Mouse (Mus musculus): ENCODE data around the gene Lrfn2.

The Lrfn2 gene

DNA sequence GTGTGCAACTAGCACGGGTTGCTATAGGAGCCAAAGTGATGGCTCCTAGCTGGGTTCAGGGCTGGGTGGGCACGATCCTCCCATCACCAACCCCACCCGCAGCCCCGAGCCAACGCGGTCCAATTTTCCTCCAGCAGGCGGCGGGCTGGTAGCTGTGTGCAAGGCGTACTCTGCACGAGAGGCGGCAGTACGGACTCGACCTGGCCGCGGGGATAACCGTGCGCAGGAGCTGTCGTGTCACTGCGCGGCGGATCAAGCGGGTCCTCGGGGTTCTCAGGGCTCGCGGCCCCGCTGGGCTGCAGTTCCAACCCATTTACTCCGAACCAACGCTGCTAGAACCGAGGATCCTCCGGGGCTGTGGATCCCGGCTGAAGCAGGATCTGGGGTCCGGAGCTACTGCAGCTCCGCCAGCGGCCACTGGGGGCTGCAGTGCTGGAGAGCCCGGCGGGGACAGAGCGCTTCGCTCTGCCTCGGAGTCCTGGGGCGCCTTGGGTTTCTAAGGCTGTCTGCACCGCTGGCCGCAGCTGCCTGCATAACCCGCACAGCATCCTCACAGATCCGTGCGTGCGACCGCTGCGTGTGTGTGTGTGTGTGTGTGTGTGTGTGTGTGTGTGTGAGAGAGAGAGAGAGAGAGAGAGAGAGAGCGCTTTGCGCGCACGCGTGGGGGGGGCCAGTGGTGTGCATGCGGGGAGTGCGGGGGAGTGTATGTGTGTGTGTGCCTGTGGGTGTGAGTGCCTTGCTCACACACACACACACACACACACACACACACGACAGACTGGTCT is at the start of gene Lrfn2:
TSS of gene Lrfn2 (plus strand) at position 759 of the 785 bp plus-strand sequence.
- DNase-seq (ENCODE audit: low read depth, low spot score), result no peak

DNA sequence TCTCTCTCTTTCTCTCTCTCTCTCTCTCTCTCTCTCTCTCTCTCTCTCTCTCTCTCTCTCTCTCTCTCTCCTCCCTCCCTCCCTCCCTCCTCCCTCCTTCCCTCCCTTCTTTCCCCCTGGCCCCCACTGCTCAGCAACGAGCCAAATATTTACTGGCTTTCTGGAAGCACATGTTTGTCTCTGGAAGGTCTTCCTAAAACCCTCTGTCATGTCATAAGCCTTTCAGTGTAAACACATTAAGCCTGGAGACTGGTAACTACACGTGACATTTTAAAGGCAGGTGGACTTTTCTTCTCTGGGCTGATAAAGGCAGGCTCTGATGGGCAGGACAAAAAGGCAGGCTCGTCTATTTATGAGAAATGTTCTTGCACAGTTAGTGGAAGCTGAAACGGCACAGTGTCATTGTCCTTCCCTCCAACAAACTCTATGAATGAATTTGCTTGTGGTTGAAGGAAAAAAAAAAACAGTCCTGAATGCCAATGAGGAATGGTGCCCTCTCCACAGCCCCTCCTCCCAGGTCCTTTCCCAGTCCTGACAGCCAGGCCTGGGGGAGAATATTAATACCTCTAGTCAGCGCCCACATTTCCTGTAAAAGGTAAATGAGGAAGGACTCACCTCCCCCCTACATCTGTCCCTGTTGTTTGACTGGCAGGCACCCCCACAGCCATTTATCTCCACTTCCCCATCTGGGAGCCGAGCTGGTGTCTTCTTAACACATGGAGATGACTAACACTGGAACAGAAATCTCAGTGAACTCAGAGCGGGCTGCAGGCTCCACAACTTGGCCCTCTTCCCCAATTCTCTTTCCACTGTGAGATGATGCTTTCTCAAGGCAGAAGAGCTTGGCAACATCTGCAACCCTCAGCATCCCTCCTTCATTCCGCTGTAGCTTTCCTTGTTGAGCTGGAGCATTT is 44.5 kb upstream of the Lrfn2 start:
- DNase-seq (ENCODE audit: low read depth, low spot score), result no peak

DNA sequence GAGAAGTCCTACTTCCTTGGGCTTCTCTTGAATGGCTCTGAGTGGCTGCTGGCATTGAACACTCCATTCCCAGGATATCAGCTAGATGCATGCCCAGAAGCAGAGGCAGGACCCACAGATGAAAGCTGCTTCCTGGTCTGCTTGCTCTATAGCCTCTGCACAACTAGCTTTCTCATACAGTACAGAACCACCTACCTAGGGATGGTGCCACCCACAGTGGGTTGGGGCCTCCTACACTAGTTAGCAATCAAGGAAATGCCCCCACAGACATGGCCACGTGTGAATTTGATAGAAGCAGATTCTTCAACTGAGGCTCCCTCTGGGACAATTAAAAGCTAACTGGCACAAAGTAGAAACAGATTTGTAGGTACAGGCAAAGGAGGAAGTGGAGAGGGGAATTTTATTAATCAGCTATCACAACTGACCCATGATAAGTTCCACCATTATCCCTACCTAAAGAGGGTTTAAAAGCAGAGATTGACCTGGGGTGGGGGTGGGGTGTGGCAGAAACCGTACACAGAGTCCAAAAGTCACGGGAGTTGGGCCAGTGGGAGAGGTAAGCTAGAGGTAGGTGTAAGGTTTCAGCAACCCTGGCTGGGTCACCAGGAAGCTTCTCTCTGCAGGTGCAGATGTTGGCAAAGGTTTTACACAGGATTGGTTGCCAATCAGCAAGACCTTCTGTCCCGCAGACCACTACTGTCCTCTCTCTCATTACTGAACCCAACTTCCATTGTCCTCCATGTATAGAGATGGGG is 26.7 kb upstream of the Lrfn2 start:
- DNase-seq (ENCODE audit: low read depth, low spot score), result no peak

DNA sequence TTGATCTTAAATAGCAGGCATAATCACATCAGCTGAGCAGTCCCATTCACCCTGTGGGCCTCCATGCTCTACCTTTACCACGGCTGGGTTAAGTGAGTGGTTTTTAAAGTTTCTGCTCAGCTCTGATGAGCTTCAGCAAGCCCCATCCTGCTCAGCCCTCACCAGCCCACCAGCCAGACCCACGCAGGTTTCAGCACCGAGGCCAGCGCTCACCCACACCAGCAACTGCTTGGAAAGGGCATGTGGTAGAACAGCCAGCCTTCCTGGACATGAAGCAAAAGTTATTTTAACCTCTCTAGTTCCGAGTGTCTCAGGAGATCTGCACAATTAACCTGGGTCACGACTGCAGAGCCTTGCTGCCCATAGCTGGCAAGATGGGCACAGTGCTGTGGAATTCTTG is 18.7 kb upstream of the Lrfn2 start:
- DNase-seq (ENCODE audit: low read depth, low spot score), result no peak

DNA sequence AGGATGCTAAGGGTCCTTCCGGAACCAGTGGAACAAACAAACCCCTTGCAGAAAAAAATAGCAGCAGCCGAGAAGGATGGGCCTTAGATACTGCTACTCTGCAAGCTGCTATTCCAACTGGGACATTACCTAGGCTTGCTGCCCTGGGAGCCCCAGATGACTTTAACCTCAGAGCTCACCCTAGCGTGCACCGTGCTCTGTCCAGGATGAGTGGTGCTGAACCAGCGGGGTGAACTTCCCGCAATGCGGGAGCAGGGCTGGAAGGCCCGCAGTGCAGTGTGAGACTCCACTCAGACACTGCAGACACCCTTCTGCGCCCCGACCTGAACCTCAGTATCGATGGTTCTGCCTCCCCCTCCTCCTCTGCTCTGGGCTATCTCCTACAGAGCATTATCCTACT is 14.8 kb upstream of the Lrfn2 start:
- no peak for DNase-seq (ENCODE audit: low read depth, low spot score)

DNA sequence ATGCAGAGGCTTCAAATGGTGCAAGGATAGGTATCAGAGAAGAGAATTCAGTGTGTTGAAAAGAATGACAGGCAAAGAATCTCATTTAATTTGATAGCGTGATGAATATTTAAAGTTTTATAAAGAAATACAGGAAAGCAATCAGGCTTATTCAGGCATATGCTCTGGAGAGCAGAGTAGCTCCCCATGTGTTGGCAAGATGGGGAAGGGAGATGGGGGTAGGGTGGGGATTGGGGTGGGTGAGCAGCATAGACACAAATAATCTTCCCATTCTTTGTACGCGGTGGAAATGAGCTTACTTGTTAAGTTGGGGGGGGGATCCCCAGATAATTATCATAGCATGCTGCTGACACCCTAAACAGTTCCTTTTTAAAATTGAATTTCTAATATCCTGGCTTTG is 13.7 kb upstream of the Lrfn2 start:
- DNase-seq (ENCODE audit: low read depth, low spot score), result no peak

DNA sequence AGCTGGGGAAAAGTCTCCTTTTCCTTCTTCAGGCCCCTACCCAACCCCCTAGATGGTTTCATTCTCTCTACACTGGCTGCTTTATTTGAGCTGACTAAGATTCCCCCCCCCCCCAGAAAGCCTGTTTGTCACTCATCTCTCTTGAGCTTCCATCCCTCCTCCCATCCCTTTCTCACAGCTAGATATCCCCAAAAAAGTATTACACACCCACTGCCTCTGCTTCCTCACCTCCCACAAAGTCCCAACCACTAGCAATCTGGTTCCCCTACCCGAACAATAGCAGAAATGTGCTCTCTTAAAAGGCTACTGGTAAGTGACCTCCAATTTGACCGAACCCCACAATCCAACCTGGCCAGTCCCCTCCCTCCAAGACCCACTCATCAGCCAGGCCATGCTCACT is 9.3 kb upstream of the Lrfn2 start:
- DNase-seq (ENCODE audit: low read depth, low spot score), result no peak

DNA sequence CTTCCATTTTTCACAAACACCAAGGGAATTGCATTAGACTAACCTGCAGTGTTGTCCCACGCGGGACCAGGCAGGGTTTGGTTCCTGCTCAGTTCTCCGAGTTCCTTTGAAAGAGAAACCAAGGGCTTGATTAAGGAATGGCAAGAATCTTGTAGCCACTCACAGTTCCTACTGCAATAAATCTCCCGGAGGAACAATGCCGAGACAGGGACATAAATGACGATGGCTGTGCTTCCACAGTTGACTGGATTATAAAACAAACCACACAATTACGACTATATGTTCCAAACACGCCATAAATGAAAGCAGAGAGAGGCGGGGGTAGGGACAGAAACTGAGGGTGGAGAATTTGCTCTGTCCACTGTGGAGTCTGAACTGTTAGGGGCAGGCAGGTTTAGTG is 6.8 kb upstream of the Lrfn2 start:
- DNase-seq (ENCODE audit: low read depth, low spot score), result no peak

DNA sequence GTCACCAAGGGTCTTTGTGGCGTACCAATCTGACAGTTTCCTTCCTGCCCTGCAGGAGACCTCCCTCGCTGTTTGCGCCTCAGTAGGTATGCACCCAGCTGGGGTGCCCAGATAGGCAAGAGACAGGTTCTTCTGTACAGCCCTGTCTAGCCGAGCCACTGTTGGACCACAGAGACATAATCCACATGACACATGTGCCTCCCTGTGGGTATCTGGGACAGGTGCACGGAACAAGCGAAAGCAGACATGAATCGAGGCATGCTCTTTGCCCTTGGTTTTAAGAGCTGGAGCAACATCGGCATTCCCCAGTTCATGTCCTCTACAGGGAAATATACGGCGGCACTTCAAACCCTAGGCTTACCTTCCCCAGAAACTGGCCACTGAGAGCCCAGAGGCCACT is 1.2 kb upstream of the Lrfn2 start:
- DNase-seq (ENCODE audit: low read depth, low spot score), result no peak

DNA sequence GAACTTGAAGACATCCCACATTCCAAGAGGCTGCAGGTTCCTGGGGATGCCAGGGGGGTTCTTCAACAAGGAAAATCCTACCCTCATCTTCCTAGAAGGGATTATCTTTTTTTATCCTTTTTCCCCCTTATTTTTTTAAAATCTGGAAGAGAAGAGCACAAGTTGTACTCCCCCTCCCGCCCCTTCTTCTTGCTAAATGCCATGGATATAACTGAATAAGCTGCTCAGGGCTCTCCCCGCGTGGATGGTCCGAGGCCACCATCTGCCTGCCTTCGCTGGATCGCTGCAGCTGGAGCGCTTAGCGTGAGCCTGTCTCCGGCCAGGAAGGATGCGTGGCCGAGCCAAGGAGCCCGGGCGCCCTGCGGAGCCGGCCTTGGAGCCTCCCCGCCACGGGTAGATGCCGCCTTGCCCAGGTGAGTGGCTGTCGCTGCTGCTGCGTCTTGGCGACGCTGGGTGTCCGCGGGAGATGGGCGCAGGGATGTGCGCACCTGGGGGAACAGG is 277 bp downstream of the Lrfn2 start:
- DNase-seq (ENCODE audit: low read depth, low spot score), result no peak

DNA sequence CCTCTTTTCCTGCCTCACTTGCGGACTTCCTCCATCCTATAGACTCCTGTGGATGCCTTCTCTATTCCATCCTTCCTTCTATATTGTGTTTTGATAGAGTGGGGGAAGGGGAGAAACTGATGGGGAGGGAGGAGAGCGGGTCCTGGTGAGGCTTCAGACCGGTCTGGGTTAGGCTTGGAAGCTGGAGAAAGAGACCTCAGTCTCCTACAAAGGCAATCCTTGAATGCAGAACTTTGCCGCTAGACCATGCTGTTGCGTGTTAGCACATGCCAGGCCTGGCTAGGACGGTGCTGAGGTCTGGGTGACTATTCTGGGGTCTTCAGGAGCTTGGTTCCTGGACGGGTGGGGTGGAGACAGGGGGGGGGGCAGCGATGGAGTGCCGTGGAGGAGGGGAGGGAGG is 737 bp downstream of the Lrfn2 start:
- DNase-seq (ENCODE audit: low read depth, low spot score), result no peak

DNA sequence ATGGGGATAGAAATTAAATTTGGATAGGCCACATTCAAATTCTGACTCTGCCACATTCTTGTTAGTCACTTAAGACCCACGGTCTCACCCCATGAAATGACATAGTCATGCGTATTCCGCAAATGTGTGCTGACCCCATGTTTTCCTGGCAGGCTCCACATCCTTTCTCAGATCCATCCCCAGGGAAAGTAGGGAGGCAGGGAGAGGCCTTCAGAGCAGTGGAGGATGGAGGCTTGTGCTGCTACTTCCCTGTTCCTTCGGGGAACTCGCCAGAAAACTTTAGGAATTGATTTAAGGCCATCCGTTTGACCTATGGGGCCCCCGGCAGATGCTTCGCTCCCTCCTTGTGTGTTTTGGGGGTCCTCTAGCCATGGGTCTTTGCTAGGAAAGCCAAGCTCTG is 3.0 kb downstream of the Lrfn2 start:
- DNase-seq (ENCODE audit: low read depth, low spot score), result no peak

DNA sequence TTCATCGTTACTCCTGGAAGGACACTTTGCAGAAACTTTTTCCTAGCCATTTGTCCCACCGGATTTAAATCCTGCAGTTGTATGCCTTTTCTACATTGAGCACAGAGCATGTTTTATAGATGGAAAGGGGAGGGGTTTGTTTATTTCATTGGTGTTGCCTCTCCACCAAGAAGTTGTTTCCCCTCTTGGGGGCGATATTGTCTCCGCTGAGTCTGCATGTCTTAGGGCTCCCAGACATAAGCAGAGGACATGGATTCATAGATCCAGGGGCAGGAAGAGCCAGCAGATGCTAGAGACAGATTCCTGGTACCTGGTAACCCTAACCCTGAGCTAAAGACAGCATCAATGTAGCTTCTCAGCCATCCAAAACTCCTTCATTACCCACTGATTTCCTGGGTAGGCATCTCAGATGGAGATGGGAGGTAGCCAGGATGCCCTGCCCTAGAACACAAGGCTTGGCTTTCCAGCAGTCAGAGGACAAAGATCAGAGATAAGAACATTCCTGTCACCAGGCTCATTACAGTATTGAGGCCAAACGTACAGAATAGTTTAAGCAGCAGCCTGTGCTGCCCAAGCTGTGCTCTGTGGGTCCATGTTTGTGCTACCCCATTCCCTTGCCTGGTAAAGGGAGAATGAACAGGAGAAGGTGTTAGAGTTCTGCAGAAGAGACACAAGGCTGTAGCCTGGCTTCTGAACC is 4.4 kb downstream of the Lrfn2 start:
- no peak for DNase-seq (ENCODE audit: low read depth, low spot score)

DNA sequence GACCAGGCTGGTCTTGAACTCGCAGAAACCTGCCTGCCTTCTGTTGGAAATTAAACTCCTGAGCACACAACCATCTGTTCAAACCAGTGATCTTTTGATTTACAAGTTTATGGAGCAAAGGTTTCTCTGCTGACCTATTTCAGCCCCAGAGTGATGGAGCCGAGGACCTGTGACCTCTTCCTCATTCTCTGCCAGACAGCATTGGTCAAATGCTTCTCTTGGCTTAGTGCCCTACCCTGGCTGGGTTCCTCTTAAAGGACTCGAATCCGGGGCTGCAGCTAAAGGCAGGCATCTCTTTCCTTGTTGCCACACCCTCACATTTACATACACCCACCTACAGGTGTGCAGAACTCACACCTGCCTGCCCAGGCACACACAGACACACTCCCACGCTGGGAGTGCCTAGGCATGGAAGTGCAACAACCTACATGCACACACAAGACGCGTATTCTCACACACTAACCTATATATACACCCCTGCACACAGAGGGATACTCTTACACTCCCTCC is 6.6 kb downstream of the Lrfn2 start:
- DNase-seq (ENCODE audit: low read depth, low spot score), result no peak

DNA sequence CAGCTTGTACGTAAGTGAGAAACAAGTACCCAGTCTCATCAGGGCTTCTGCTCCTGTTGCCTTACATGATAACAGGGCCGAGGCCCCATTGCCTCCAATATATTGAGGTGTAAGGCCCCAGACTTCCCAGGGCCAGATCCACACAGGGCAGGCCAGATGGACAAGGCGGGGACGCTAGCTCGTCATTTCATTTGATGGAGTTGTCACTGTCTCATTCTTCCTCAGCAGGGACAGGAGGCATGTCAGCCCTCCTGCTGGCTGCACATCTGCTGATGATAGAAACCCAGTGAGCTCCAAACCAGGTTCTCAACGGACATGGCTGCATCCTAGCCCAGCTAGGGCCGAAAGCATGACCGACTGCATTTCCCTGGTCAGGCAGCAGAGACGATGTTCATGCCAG is 14.1 kb downstream of the Lrfn2 start:
- DNase-seq (ENCODE audit: low read depth, low spot score), result no peak

DNA sequence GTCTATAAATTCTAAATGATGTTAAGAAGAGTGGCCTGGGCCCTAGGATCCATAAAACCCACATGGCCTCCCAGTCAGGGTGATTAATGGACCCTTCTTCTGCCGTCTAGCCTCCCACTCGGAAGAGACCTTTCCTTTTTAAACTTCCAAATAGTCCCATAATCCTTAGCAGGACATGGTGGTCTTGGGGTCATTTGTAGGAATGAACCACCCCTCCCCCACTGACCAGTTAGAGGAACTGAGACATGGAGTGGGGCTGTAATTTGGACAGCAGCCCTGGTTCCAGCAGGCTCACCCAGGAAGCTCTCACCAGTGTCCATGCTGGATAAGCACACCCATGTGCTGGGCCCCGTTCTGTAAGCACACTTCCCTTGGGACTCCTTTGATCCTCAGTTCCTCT is 14.6 kb downstream of the Lrfn2 start:
- no peak for DNase-seq (ENCODE audit: low read depth, low spot score)

DNA sequence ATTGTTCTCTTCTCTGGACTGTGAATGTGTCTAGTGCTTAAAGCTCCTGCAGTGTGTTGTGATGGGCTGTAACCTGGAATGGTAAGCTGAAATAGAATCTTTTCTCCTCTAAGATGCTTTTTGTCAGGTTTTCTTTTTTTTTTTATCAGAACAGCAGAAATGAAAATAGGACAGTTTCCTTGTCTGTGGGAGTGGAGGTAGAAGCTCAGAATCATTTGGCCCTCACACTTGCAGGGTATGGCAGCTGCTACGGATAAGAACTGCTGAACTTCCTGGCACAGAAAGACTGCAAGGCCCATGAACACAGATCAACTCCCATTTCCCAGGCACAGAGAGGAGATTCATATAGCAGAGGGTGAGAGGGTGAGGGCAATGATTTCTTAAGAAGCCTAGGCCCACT is 19.1 kb downstream of the Lrfn2 start:
- DNase-seq (ENCODE audit: low read depth, low spot score), result no peak

DNA sequence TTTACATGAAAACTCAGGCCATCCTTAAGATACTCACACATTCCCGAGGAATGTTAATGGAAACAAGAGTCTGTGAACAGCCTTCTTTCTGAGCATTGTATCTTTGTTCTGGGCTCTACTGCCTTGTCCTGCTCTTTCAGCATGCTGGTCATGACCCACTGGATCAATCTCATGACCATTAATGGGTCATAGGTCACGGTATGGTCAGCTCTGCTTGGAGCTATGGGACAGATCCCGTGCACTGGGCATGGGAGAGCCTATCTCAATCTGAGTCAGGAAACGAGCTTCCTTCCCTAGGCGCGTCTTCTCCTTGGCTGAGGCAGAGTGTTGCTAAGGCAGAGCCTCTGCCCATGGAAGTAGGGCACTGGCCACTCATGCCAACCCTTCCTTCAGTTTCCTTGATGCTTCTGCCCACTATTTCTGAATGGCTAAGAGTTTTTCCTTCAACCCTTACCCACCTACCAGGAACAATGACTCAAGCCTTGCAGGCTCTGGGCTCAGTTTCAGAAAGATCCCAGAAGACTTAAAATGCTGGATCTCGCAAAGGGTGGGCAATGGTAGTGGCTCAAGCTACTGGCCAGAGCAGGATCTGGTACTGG is 24.0 kb downstream of the Lrfn2 start:
- DNase-seq (ENCODE audit: low read depth, low spot score), result no peak

DNA sequence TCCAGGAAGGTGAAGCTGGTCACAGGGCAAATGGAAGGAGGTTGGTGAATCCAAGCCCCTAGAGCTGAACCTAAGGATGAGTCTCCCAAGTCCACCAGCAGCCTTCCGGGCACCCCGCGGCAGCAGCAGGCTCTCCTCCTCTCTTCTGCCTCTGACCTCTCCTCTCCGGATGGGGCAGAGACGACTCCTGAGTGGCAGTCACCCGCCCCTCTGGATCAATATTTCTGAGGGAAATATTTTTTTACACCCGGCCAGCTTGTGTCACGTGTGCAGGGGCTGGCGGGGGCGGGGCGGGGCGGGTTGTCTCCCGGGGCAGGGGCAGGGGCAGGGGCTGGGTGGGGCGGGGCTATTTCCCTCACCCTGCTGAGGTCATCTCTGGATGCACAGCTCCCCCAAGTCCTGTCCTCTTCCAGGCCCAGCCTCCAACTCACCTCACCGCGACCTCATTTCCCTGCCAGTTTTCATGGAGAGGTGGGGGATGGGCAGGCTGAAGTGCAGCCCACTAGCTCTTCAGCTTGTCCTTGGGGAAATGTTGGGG is 28.1 kb downstream of the Lrfn2 start:
- no peak for DNase-seq (ENCODE audit: low read depth, low spot score)

DNA sequence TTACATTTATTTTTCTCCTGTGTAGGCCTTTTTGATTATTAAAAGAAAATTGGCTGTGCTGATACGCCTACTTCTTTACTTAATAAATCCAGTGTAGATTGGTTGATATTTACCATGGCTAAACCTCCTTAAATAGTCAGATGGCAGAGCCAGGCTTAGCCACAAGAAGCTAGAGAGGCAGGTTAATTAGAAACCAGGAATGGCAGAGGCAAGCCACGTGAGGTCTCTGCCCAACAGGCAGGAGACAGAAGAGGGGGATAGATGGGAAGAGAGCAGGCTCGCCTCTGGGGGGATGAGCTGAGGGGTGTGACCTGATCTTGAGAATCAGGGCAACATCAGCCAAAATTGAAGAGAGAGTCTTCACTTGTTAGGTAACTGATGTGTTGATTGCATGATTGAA is 30.5 kb downstream of the Lrfn2 start:
- no peak for DNase-seq (ENCODE audit: low read depth, low spot score)

DNA sequence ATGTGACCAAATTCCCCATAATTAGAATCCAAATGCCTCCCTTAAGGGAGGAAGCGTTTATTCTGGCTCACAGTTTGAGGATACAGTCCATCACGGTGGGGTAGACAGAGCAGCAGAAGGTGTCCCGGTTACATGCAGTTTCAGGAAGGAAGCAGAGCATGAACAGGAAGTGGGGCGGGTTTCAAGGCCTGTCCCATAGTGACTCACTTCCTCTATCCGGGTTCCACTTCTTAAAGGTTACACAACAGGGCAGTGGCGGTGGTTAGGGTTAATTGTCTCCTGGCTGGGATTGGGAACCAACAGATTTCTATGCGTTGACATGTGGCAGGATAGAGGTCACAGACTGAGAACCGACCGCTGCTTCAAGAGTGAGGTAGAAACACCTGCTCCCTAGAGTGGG is 31.6 kb downstream of the Lrfn2 start:
- DNase-seq (ENCODE audit: low read depth, low spot score), result no peak
